Mouse (Mus musculus) G1E (cell line): Measurements from ENCODE around the gene Adamtsl4.

Experiments used
- CTCF ChIP-seq: IDR thresholded peaks from 2 replicates; pipeline ENCODE4 v1.5.1; 2012; ENCODE audit warnings: low read depth, low read length, inconsistent platforms, mixed read lengths
- GATA2 ChIP-seq: IDR thresholded peaks from 2 replicates; pipeline ENCODE4 v1.6.1; 2012; ENCODE audit warnings: low read depth, low read length, inconsistent platforms, borderline replicate concordance
- POLR2AphosphoS5 ChIP-seq: IDR thresholded peaks from 2 replicates; pipeline ENCODE4 v1.6.1; 2012; ENCODE audit warnings: low read depth, low read length, inconsistent platforms; ENCODE audit not compliant: insufficient replicate concordance

DNA sequence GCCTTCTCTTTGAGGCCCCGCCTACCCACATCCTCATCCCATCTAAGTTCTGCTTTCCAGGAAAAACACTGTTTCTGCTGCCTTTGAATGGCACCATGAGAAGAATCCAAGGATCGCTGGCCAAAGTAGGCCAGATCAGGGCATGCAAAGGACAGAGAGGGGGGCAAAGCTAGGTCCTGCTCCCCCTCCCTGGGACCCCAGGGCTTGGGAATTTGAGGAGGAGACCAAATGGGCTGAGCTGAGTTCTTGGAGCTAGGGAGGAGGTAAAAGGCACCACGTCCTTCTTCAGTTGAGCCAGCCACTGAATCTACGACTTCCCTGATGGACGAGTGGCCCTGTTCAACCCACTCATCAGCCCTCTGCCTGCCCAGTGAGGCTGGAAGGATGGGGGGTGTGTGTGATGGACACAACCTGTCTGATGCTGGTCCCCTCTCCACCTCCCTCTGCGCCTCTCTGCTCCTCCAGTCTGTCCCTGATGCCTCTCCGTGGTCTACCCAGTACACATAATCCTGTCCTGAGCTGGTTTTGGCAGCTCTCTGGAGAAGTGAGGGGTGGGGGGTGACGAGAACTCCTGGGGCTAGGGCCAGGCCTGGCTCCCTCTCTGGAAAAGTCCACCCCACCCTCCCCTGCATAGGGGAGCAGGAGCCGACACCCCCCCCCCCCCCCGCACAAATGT, 1.1 kb downstream of the Adamtsl4 start:
- TF ChIP-seq POLR2AphosphoS5 (no peak), CTCF (no peak), GATA2 (no peak)
